Mouse (Mus musculus) cerebellum, adult 11-12 months (tissue): Measurements from ENCODE around the gene Cnpy1.
A peak's percentile ranks its signal among the peaks of the same experiment; 100 is the strongest.

ENCODE experiments used
- DNase-seq: peaks from one replicate; pipeline ENCODE4 v3.0.0; 2022

The Cnpy1 gene

DNA sequence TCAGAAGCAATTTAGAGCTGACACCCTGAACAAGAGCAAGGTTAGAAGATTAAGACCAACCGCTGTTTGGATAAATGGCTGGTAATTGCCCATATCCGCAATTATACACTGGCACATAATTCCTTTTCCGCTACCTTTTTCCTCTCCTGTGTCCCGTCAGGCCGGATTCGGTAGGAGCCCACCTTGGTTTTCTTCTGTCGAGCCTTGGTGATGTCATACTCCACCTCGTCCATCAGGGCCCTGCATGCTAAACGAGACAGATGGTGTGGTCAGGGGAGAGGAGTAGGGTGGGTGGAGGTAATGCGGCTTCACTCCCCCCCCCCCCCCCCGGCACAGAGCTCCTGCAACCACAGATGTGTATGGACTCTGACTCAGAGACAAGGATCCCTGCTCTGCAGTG, at the start of gene Cnpy1:
Cnpy1 (minus strand) TSS at position 233 of the 400 bp plus-strand sequence.
- DNase-seq, result peak; percentile 18

DNA sequence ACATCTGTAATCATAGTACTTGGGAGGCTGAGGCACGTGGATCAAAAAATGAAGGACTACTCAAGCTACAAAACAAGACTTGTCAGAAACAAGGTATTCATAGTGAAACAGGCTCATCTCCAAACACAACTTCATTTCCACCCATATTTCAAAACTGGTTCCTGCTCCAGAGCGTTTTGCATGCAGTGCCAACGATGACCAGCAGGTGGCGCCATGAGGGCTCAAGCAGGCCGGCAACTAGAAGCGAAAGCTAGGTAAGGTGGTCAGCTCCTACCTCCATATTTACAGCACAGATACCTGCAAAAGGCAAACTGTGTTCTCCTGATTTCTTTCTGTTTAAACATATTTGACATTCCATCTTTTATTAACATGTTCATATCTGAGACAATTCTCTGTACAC, 48.4 kb upstream of the Cnpy1 start:
- peak; percentile 82 for DNase-seq

DNA sequence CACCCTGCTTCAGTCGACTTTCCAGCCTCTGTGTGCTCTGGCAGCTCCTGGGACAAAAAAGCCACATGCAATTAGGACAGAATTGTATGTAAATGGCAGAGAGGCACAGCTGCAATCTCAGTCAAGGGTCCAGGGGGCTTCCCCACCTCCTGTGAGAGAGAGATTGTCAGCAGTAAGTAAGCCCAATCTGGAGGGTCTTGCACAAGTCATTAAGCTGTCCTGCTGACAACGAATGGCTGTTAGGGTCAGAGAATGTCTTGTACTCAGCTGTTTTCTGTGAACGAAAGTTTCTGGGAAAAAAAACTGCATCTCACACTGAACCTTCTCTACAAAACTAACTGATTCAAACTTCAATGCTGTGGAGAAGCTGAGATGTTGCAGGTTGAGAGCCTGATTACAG, 46.7 kb upstream of the Cnpy1 start:
- no peak for DNase-seq

DNA sequence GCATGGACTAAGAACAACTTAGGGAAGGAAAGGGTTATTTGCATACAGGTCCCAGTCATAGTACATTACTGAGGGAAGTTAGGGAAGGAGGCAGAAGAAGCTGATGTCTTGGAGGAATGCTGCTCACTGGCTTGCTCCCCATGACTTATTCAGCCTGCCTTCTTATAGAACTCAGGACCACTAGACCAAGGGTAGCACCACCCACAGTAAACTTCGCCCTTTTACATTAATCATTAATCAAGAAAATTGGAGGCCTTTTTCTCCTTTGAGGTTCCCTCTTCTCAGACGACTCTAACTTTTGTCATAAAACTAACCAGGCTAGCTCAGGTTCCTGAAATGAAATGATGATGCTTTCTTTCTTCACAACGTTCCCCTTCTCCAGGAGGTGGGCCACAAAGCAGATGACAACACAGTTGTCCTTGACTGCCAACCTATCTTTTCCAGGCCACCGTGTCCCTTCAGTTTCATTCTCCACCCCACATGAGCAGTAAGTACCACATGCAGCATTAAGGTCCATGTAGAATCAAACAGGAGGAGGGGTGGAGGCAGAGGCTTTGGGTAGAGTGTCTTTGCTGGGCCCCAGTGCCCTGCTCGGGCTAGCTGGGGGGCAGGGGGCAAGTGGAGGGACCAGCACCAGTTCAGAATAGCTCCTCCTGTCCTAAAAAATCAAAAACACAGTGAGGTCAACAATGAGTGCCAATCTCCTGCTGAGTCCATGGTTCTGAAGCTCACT, 45.7 kb upstream of the Cnpy1 start:
- no peak for DNase-seq

DNA sequence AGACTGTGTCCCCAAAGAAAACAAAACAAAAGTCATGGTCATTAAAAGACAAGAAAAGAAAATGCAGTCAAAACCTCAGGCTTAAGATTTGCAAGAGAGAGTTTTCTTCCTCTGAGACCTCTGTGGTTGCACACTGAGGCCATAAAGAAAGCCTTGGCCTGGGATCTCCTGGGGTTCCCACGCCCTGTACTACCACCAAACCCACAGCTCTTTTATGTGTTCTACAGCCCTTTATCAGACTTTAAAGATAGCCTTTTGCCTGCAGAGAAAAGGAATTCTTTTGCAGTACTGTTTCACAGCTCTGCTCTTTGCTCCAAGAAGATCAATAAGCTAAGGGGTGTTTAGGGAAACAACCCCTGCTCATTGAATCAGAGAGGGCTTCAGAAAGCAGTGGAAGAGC, 45.0 kb upstream of the Cnpy1 start:
- DNase-seq, result no peak

DNA sequence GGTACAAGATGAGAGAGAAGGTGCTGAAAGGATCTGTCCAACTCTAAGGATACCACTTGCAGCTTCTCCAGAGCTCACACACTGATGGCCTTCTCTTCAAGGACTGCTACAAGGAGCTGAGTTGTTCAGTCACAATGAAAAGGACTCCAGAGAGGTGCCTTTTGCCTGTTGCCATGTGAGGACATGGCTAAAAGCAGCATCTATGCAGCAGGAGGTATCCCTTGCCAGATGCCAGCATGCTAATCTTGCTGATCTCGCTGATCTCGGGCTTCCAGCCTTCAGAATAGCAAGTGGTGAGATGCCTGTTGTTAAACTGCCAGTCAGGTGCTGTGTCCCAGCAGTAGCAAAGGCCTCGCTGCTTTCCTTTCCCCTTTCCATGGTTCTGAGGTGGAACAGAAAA, 43.5 kb upstream of the Cnpy1 start:
- peak; percentile 74 for DNase-seq

DNA sequence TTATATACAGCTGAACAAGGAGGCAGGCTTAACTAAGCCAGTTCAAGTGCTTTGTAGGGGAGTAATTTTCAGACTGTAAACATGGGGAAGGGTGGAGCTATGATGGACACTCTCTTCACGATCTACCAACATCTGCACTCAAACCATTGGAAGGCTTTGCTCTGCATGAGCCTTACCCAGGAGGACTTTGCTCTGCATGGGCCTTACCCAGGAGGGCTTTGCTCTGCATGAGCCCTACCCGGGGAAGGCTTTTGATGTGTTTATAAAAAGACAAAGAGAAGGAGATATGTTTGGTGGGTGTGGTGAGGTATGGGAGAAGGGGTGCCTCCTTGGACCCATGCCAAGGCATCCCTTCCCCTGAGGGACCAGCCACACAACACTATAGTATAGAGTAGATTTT, 31.7 kb upstream of the Cnpy1 start:
- DNase-seq, result no peak

DNA sequence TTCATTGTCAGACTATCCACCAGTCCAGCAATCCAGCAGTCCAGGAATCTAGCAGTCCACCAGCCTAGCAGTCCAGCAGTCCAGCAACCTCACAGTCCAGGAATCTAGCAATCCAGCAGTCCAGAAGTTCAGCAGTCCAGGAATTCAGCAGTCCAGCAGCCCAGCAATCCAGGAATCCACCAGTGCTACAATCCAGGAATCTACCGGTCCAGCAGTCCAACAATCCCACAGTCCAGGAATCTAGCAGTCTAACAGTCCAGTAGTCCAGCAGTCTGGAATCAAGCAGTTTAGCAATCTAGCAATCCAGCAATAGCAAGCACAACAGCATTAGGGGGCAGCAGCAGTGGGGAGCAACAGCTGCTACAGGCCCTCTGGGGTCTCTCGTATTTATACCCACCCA, 27.2 kb upstream of the Cnpy1 start:
- no peak for DNase-seq

DNA sequence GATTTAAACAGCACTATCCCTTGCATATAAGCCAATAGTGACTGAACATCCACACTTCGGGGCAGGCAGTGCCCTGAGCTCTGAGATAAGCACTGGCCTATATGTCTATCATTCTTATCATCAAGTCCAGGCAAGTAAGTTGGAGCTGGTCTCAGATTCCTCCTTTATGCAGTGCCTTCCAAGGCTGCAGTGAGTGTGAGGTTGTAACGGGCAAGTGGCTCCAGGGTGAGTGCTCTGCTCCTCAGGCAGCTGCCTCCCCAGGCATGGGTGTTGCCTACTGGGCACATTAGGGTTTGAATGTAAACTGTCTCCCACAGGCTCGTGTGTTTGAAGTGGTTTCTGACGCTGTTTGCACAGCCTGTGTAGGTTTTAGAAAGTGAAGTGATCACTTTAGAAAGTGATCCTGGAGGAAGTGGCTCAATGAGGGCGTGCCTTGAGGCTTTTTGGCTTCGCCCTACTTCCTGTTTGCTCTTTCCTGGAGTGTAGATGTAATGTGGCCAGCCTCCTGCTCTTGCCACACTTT, 23.9 kb upstream of the Cnpy1 start:
- no peak for DNase-seq

DNA sequence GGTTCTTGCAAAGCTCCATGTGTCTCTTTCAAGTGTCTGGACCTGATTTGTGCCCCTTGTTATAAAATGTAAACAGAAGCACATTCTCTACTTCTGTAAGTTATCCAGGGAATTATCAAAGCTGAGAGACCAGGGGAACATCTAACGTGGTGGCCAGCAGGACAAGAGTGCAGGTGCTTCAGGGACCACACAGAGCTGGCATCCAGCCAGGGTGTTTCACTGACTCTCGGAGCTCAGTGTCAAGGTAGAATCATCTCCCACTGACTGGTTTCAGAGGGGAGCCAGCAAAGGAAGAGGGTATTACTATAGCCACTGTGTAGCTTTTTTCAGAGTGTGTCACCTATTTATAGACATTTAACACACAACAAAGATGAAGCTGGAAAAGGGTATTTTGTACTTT, 22.0 kb upstream of the Cnpy1 start:
- DNase-seq, result no peak

DNA sequence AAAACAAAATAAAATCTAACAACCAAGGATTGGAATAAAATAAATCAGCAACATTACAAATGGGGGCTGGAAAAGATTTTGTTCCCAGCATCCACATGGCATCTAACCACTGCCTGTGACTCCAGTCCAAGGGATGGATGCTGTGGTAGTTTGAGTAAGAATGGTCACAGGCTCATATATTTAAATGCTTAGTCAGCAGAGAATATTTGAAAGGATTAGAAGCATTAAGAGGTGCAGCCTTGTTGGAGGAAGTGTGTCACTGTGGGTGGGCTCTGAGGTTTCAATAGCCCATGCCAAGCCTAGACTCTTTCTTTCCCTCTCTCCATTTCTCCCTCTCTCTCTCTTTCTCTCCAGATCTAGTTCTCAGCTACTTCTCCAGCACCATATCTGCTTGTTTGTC, 20.0 kb upstream of the Cnpy1 start:
- no peak for DNase-seq

DNA sequence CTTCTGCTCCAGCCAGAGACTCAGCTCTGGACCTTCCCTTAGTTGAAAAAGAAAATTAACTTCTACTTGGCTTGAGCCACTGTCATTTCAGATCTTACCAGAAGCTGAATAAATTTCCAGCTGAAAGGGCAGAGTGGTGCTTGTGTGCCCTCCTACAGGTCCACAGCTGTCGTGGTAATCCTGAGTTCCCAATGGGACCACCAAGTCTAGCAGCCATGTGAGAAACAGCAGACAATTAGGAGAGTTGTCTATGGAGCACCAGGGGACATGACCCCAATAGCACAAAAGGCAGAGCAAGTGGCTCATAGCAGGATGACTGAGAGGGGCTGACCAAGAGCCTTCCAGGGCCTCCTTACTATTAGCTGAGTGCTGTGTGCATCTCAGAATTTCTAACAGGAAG, 18.2 kb upstream of the Cnpy1 start:
- DNase-seq, result no peak

DNA sequence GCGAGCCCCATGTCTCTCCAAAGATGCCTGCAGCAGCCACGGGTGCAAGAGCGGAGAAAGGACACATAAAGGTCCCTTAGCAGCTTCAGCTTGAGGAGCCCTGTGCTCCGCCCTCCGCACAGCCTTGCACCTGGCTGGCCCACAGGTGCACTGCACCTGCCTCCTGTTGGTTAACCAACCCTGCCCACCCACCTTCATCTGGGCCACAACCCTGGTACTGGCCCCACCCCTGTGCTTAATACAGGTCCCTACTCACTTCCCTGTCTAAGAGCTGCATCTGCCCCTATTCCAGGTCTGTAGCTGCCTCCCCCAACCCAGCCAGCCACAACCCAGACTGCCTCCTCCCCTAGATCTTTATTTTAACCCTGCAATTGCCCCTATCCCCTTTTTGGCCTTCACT, 16.5 kb upstream of the Cnpy1 start:
- no peak for DNase-seq

DNA sequence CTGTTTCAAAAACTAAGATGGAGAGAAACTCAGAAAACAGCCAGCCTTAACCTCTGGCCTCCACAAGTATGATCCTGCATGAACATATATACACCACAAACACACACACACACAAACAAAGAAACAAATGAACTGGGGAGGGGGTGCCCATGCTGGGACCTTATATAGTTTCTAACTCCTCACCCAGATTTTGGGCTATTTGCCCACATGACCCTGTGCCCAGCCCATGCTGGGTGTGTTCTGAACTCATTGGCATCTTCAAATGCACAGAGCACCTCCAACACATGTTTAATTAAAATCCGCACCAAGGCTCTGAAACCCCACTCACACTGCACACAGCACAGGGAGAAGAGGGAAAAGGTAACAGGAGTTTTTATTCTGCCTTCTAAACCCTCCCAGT, 14.3 kb upstream of the Cnpy1 start:
- no peak for DNase-seq

DNA sequence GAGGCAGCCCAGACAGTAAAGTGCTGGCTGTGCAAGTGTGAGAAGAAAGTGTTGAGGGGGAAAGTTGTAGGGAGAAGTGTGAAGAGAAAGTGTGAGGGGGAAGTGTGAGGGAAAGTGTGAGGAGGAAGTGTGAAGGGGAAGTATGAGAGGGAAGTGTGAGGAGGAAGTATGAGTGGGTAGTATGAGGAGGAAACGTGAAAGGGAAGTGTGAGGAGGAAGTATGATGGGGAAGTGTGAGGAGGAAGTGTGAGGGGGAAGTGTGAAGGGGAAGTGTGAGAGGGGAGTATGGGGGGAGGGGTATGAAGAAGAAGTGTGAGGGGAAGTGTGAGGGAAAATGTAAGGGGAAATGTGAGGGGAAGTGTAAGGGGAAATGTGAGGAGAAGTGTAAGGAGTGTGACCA, 13.8 kb upstream of the Cnpy1 start:
- DNase-seq, result no peak

DNA sequence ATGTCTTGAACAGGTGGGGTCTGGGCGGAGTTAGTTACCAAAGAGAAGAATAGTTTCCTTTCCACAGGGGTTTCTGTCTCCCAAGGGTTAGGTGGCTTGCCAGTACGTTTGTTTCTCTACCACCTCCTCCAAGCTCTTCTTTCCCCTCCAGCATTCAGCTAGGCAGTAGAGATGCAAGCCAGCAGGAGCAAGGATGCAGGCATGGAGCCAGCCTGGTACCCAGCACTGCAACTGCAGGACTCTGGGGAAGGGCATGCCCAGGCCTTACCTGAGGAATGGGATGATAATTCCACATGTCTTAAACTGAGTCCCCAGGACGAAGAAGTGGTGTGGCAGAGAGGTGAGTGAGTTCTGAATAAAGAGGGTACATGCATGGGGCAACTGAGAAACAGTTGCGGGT, 12.2 kb upstream of the Cnpy1 start:
- DNase-seq, result no peak

DNA sequence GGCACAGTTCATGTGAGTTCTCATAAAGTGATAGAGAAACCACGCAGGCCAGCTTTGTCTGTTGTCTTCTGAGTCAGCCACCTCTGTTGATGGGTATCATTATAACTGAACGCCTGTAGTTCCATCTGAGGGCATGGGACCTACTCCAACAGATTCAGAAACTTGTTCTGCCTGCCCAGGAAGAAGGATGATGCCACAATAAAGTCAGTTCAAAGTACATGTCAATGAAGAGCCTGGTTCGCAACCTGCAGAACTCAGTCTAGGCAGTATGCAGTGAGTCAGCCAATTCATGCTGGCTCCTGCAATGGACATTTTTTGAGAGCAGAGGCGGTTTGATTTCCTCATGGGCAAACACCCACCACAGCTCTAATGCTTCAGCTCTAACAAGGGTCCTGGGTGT, 7.4 kb upstream of the Cnpy1 start:
- DNase-seq, result no peak

DNA sequence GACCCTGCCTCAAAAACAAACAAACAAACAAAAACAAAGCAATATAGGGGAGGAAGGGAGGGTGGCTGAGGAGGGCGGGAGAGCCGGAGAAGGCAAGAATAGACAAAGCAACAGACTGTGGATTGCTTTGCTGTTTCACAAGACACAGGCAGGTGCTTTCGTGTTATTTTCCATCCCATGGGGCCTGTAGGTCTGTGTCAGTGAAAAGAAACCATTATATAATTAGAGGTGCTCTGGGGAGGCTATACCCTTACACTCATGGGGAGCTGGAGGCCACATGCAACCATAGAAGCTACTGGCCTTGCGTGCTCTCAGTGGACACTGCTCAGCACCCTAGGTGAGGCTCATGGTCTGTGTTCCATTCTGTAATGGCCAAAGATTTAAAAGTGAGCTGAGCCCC, 6.7 kb upstream of the Cnpy1 start:
- DNase-seq, result no peak

DNA sequence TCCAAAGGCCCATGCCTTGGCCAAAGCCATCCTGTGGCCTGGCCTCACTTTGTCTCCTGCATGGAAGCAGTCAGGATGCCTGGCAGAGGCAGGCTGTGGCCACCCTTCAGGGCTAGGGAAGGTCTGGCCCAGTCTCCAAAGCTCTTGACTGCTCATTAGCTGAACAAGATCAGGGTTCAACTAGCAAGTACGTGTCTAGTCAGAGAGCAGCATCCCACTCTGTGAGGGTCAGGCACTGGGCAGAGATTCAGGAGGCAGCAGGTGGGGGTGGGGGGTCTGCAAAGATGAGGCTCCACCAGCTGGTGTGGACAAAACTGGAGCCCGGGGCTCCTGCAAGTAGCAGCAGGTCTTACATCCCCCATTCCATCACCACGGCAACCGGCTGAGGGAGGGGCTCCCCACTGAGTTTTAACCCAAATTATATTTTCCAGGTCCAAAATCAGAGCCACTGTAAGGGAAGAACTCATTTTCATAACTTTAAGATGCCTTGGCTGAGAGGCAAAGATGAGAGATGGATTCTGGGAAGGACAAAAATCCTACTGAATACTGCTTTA, 5.7 kb upstream of the Cnpy1 start:
- DNase-seq, result peak; percentile 92

DNA sequence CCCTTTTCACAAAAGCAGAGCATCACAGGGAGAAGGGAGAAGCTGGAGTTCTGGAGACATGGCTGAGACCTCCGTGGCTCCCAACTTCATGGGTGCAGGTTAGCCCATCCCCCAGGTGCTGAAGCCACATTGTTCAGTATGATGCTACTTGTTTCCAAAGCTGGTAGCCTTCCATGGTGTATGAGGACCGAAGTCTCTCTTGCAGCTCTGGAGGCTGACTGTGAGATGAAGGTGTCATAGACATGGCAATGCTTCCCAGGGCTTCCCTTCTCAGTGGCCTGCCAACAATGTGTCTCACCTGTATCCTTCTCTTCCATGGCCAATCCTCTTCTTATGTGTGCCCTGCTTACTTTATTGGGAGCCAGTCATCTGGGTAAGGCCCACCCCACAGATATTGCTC, 4.9 kb upstream of the Cnpy1 start:
- peak; percentile 46 for DNase-seq

DNA sequence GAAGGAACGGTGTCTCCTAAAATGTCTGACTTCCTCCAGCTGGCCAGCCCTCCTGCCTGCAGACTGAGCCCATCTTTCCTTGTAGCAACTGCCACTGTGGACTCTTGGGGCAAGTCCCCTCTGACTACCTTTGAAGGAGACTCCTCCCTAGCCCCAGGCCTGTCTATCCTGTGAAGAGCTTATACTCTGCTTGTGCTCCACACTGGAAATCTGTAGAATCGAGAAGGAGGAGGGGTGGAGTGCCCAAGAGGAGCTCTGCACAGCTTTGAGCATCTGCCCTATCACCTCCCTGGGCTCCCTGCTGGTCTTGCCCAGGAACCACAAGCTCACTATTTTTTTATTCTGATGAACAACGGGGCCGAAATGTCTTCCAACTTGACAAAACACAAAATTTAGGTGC, 485 bp downstream of the Cnpy1 start:
- peak; percentile 22 for DNase-seq

DNA sequence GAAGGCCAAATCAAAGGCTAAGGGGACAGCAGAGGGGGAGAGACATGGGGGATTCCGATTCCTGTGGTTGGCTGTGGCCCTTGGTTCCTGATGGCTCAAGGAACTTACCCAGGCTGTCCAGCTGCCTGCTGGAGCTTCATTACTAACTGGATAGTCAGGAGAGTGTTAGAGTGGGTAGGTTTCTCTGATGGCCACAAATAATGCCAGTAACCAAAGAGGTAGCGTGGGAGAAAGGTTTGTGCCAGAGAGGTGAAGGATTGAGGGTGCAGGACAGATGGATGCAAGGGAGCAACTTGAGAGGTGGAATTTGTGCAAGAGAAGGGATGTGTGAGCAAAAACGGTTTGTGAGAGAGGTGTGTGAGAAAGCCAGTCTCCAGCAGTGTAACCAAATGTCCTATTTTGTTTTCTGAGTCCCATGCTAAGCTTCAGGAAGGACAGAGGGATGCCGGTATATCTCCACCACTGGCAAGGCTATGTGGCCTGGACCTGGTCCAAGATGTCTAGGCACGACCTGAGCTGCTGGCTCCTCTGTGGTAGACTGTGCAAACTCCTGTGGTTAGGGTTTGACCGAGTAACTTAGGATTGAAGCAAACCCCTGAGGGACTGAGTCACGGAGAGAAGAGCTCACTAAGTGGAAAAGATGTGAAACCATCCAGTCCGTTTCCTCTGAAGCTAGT, 2.0 kb downstream of the Cnpy1 start:
- DNase-seq, result peak; percentile 68

DNA sequence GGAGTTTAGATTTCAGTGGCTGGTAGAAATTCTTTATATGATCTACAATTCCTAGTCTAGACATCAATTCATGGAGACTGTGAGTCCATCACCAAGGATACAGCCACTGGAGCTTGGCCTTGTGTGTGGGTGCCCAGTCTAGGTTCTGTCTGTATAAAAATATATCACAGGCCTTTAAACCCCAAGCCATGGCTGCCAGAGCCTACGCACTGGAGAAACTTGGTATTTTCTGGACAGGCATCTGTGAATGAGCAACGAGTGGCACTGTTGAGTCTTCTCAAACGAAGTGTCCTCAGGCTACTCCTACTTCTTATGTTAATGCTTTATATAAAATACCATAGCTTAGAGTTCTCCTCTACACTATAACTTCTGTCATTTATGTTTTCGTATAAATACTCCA, 4.2 kb downstream of the Cnpy1 start:
- DNase-seq, result peak; percentile 7

DNA sequence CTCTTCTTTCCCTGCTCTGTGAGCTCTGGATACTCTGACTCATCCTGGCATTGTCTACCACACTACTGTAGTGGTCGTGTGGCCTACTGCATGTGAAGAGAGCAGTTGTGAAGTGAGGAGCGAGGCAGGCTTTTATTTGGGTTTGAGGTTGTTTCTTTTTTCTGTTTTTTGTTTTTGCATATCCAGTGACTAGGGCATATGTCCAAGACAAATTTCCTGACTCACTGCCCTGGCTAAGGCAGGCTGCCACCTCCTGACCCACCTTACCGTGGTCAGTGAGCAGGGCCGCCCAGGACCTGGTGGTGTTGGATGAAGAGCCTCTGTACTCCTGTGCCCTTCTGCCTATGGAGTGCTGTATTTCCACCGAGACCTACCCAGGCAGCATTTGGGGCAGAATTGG, 5.8 kb downstream of the Cnpy1 start:
- DNase-seq, result peak; percentile 64
